ENCODE assay signal across 23 mouse cellular contexts in the genomic region with DNA sequence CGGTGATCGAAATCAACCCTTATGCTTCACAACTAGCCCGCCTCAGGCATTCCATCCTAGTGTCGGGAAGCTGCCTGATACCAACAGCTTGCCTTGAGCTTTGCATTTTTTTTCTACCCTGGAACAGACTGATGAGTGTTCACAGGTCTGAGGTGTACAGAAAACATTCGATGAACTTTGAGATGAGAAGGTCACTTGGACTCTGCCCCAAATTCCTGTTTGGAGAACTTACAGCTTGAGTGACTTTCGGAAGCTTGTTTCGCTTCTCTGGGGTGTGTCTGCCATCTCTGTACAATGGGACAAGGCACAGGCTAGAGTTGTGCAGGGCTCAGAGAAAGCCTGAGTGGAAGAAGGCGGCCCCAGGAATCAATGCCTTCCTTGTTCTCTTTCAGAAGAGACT. TPM values are rescaled to one million over a fixed set of nuclear protein-coding genes. Genes with fewer than 3 reads are reported as not detected.
"Had no signal": no experiment of that assay in that cellular context is flagged by ENCODE, and none has a peak within 500 bp of the region (broad histone marks: within the 10 kb centered on the region; RNA-seq: fewer than 3 reads in every experiment).

No protein-coding gene starts in this region.

- H3K4me2 ChIP-seq: limb, embryonic 13.5 days; liver, embryonic 15.5 days; midbrain, embryonic 13.5 days; neural tube, embryonic 13.5 days; stomach, embryonic 15.5 days had no signal

- DNase-seq: layer of hippocampus, adult 9-11 months; liver; lung, adult 2 months; lung, postnatal 36 days; retina, postnatal 1 day; right cerebral cortex, postnatal 25 days; spleen, adult 18-20 months; thymus, postnatal 25 days had no signal

- H3K4me3 ChIP-seq: layer of hippocampus, adult 2 months; limb, embryonic 10.5 days; limb, embryonic 13.5 days; liver, embryonic 15.5 days; megakaryocyte, embryonic 14.5 days; midbrain, embryonic 10.5 days; midbrain, embryonic 13.5 days; myocyte; neural tube, embryonic 13.5 days; stomach, embryonic 15.5 days had no signal

- H3K9me3 ChIP-seq: limb, embryonic 10.5 days; limb, embryonic 13.5 days; liver, embryonic 15.5 days; megakaryocyte, embryonic 14.5 days; midbrain, embryonic 10.5 days; midbrain, embryonic 13.5 days; neural tube, embryonic 13.5 days; stomach, embryonic 15.5 days had no signal

- H3K27ac ChIP-seq: layer of hippocampus, adult 2 months; limb, embryonic 10.5 days; limb, embryonic 13.5 days; liver, embryonic 15.5 days; midbrain, embryonic 10.5 days; midbrain, embryonic 13.5 days; neural tube, embryonic 13.5 days; stomach, embryonic 15.5 days had no signal

- H3K4me1 ChIP-seq: limb, embryonic 10.5 days; limb, embryonic 13.5 days; megakaryocyte, embryonic 14.5 days; midbrain, embryonic 10.5 days; midbrain, embryonic 13.5 days; stomach, embryonic 15.5 days had no signal

- H3K9ac ChIP-seq: limb, embryonic 13.5 days; liver, embryonic 15.5 days; midbrain, embryonic 13.5 days; neural tube, embryonic 13.5 days; stomach, embryonic 15.5 days had no signal

- ATAC-seq: intestine, postnatal 0 days; lung, postnatal 0 days; midbrain, embryonic 13.5 days; midbrain, embryonic 16.5 days had no signal

- H3K27me3 ChIP-seq: limb, embryonic 13.5 days; liver, embryonic 15.5 days; megakaryocyte, embryonic 14.5 days; midbrain, embryonic 13.5 days; neural tube, embryonic 13.5 days; stomach, embryonic 15.5 days had no signal

- H3K36me3 ChIP-seq: limb, embryonic 10.5 days; limb, embryonic 13.5 days; liver, embryonic 15.5 days; midbrain, embryonic 10.5 days; midbrain, embryonic 13.5 days; neural tube, embryonic 13.5 days; stomach, embryonic 15.5 days had no signal

RNA-seq across cellular contexts. Expression of a gene that starts 12.3 kb away (rescaled TPM):
- total RNA-seq: monocyte, adult 5-6 weeks; neutrophil, adult 5-6 weeks had no signal
